Mouse (Mus musculus) layer of hippocampus, postnatal 14 days (tissue): ENCODE data around the gene Sult4a1. TPM values are rescaled to one million over a fixed set of nuclear protein-coding genes. Genes with fewer than 3 reads are reported as not detected.
A peak's percentile ranks its signal among the peaks of the same experiment; 100 is the strongest.

Experiments
- DNase-seq, 2 experiments: peaks; one replicate each; pipeline ENCODE4 v3.0.0; 2021 to 2022; ENCODE audit warnings: low spot score in 2 of 2, mixed read lengths in 1 of 2
- long read RNA-seq, 2 experiments: library from polyadenylated mRNA; stranded (forward); transcript quantifications; one replicate each; pipeline ENCODE4 v2.0.0; 2021
- total RNA-seq, 2 experiments: library from RNA; stranded (reverse); gene quantifications; 2 replicates each; pipeline ENCODE4 v1.2.3; 2021

Sult4a1 gene
- total RNA-seq, result 100 to 1,000 TPM; 339 to 348 TPM
- long read RNA-seq, experiment 1, transcript Sult4a1-201 (7 exons, 2,383 nt), result major isoform, 582 of 627 reads
- long read RNA-seq, experiment 1, partial matches to known transcripts, result 10 of 627 reads
- long read RNA-seq, experiment 1, other reads (novel, unspliced or antisense), result 34 of 627 reads
- long read RNA-seq, experiment 2, transcript Sult4a1-201 (7 exons, 2,383 nt), result major isoform, 594 of 666 reads
- long read RNA-seq, experiment 2, partial matches to known transcripts, result 15 of 666 reads
- long read RNA-seq, experiment 2, other reads (novel, unspliced or antisense), result 54 of 666 reads

DNA sequence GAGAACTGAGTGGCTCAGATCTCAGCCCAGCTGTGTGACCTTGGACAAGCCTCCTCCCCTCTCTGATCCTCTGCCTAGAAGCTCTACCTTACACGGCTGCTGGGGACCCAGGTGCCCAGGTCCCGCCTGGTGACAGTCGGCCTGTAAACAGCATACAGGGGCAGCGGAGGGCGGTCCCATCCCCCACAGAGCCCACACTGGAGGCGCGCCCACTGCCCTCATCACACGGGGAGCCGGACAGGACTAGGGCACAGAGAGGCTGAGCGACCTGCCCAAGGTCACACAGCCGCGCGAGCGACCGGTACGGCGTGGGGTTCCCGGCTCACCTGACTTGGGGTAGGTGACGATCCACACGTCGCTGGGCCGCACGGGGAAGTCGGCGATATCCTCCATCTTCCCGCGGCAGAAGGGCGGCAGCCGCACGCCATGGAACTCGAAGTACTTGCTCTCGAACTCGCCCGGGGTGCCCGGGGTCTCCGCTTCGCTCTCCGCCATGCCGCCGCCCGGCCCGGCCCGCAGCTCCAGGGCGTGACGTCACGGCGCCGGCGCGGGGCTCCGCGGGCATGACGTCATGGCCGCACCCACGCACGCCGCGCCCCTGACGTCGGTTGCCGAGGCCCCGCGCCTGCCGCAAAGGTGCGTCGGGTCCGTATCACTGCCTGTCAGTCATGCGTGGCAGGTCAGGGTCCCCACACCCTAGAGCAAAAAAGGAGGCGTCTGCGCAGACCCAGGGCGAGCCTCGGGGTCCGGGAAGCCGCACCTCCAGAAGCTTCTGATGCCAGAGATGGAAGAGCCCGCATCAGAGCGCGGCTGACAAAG, at the start of gene Sult4a1:
Gene Sult4a1, minus strand, starts transcription at position 650 of the 819 bp plus-strand sequence.
- DNase-seq, result peak; percentile 53 to 70

DNA sequence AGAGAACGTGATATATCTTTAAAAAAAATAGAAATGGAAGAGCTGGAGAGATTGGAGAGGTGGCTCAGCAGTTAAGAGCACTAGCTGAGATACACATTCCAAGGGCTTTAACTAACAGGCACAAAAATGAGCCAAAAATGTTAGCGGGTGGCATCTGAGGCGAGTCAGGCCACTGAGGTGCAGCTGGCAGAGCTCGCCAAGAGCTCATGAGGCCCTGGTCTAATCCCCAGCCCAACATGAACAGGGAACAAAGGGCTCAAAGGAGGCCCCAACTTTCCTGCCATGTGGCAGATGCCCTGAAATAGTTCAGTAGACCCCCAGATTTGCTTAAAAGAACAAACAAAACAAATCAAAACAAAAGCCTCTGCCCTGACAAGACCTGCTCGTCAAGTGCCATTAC, 35.4 kb upstream of the Sult4a1 start:
- DNase-seq, result no peak

DNA sequence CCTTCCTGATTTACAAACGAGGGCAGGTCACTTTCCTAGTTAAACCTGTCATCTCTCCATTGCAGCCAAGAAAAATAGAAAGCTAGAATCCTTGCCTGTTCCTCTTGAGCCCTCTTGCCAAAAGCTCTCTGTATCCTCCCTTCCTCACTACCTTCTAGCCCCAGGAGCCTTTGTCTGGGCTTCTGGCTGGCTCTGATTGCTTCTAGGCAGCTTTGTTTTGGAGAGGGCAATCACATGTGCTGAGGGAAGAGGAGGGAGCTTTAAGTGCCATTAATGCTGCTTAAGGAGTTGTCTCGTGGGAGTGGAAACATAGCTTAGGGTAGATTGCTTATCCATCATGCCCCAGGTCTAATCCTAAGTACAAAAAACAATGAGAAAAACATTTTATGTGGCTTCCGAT, 34.6 kb upstream of the Sult4a1 start:
- DNase-seq, result no peak

DNA sequence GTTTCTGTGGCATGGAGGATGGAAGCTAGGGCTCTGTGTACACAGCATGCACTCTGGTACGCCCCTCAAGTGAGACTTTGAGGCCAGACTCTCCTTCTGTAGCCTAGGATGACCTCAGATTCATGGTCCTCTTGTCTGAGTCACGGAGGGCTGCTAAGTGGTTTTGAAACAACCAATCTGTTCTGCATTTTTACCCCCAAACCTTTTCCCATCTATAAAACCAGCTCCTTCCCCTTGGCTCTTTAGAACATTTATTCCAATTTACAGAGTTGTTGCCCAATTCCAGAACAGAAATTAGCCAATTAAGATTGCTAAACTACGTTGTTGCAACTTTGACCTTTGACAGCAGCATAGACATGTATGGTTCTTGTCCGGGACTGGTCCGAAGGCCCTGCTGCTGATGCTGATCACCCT, 34.0 kb upstream of the Sult4a1 start:
- no peak for DNase-seq

DNA sequence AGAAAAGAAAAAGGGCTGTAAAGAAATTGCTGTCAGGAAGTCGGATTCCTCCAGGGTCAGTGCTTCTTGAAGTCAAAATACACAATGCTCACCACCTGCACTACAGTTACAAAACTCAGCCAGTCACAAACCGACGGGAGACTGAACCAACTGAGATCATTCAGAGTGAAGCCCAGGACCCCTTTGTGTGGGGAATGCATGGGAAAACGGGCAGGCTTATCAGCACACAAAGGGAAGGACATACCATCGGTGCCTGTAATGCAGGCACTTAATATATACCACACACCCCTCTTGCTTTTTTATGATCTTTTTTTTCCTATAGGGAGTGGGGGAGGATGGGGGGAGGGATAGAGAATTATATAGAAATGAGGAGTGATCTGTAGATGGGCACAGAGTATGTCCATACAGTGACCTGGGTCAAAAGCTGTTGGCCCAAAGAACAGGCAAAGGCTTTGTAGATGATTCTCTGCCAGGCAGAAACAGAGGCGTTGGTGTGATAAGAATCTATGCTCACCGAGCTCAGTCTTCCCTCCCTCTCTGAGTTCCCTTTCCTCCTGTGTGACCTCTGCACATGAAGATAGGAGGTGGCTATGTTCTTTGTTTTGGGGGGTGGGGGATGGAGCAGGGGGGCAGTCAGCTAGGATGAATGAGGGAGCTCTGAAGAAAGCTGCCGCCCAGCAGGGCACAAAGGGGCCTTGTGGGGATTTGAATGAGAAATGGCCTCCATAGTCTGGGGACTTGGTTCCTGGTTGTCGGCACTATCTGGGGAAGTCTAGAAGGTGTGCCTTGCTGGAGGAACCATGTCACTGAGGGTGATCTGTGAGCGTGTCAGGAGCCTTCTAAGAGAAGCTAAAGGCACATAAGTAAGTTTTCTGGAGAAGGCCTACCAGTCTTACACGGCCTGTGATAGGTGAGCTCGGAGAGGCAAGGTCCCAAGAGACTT, 31.2 kb upstream of the Sult4a1 start:
- no peak for DNase-seq

DNA sequence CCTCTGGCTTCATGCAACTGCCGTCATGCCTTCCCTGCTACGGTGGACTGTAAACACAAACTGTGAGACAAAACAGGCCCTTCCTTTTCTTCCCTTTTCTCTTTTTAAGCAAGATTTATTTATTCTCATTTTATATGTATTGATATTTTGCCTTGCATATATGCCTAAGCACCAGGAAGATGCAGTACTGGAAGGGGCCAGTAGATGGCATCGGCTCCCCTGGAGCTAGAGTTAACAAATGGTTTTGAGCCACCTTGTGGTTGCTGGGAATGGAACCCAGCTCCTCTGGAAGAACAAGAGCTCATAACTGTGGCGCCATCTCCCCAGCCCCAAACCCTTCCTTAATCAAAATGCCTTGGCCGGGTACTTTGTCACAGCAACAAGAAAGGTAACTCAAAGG, 29.9 kb upstream of the Sult4a1 start:
- no peak for DNase-seq

DNA sequence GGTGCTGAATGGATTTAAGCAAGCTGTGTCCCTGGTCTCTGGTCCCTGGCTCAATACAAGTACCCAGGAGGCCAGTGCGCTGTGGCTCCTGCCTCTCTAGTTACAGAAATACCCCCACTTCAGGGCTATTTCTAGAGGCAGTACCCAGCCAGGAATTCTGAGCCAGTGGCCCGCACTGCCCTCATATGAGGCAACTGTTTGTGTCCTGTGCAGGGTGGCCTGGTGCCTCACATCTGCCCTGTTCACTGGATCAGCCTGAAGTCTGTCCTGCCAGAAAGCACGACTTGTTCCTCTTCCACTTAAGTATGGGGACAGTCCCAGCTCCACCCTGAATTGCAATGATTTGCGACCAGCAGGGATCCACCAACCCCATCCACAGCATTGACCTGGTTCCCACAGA, 27.9 kb upstream of the Sult4a1 start:
- DNase-seq, result no peak

DNA sequence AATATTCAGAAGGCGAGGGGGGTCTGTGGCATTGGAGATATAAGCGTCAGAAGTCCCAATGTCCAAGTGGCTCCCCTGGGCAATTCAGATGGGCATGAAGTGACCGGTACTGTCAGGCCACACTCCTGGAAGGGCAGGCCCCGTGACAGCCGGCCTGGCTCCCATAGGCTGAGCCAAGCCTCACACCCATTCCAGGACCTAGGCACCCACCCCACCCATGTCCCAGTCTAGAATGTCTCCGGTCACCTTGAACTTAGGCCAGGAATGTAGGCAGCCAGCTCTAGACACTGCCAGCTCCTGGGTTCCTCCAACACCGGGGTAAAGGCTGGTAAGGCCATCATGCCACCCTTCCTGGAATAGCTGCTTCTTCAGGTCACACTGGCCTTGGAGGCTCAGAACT, 26.4 kb upstream of the Sult4a1 start:
- DNase-seq, result no peak

DNA sequence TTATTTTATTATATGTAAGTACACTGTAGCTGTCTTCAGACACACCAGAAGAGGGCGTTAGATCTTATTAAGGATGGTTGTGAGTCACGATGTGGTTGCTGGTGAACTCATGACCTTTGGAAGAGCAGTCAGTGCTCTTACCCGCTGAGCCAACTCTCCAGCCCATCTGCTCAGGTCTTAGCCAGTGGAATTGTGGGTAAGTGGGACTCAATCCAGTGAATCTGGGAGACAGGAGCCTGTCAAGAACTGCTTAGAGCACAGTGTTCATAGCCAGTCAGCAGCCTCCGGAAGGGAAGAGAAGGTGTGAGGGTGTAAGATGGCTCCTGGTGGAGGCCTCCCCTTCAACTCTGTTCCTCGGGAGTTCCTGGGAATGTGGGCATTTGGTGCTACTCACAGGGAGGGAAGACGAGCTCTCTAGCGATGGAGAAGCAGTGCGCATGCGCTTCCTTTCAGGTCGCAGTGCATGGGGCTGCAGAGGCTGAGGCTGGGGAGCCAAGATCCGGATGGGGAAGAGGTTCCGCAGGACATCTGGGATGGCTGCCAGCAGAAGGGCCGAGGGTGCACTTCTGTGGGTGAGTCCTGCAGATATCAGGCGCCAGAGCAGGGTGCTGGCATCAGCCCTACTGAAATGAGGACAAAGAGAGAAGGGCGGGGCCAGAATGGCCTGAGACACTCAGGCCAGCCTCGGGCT, 25.7 kb upstream of the Sult4a1 start:
- no peak for DNase-seq

DNA sequence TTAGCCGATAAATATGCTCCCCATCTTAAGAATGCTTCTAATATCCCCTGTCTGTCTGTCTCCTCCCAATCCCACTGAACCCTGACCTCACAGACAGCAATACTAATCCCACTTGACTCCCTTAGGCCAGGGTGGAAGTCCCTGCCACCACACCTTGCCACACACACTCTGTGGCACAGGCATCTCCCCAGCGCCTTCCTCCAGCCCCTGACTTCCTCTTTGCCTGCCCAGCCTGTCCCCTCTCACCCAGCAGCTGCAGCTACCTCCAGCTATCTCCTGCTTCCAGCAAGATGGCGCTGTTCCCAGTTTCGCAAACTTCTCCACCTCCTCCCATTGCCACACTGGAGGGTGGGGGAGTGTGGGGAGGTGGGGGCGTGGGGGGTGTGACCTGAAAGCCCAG, 21.3 kb upstream of the Sult4a1 start:
- no peak for DNase-seq

DNA sequence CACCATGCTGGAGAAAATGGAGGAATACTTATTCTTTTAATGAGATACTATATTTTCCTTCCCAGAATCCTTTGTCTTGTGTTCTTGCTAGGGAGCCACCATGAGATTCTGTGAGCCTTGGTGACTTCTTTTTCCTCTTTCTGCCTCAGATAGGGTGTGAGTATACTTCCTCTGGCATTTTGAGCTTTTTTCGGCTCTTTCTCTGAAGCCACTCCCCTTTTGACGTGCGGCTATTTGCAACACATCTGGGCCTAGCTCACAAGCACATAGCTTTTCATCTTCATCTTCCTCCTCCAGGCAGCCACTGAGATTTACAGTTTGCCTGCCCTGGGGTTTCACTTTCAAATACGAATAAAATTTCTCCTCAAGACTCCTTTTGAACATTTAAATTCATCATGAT, 20.9 kb upstream of the Sult4a1 start:
- no peak for DNase-seq

DNA sequence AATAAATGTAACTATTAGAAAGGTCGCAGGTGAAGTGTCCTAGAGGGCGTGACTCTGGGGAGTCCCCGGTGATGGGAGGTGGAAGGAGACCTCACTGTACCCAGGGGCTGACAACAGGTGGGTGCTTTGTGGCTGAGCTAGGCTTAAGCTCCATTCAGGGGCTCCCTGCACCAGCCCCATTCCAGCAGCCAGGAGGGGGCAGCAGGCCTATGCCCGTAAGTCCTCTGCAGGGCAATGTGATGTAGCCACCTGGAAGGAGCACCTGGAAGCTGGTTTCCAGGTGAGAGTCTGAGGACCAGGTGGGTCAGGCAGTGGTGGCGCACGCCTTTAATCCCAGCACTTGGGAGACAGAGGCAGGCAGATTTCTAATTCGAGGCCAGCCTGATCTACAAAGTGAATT, 18.5 kb upstream of the Sult4a1 start:
- no peak for DNase-seq

DNA sequence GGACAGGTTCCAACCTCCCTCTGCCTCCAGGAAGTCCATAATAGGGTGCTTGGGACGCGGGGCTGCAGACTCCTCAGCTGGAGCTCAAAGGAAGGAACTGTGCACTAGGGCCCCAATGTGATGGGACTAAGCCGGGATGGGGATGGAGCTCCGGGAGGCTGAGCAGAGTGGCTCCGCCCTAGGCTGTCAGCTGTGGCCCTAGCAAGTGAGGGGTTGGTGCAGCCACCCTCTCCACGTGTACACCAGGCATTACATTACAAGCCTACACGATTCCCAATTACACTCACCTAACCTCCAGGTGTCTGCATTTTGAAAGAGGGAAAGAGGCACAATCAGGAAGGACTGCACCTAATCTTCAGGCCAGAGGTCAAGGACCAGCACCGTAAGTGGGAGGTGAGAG, 17.5 kb upstream of the Sult4a1 start, which contains the start of gene Pnpla5:
Gene Pnpla5, minus strand, starts transcription at position 101 of the 400 bp plus-strand sequence.
- DNase-seq, result no peak

DNA sequence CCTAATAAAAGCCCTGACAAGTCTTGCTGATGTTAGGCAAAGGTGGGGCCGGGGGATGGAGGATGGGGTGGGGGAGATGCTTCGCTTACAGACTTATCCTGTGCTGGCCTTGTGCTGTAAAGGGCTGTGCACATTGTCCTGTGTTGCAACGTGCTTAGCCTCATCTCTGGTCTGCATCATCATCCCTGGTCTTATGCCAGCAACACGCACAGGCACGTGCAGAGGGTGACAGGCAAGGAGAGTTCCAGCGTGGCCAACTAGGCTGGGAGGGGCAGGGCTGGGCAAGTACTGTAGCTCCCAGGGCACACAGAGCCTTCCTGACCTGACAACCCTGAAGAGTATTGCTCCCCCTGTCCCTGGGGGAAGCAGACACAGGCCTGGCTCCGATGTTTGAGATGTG, 15.5 kb upstream of the Sult4a1 start:
- DNase-seq, result no peak

DNA sequence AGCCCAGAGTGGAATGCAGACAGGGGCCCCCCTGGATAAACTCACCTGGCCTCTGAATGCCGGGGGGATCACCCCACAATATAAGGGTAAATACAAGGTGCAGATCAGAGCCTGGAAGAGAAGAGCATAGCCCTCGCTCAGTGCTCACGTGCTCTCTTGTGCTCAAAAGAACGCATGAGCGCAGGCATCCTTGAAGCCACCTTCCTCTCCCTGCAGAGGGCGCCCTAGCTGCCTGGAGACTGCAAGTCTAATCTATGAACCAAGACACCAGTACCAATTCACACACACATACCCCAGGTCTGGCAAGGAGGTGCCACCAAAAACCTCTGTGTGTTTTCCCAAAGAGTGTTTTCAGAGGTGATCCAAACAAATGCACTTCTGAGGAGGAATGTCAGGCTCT, 15.1 kb upstream of the Sult4a1 start:
- DNase-seq, result no peak

DNA sequence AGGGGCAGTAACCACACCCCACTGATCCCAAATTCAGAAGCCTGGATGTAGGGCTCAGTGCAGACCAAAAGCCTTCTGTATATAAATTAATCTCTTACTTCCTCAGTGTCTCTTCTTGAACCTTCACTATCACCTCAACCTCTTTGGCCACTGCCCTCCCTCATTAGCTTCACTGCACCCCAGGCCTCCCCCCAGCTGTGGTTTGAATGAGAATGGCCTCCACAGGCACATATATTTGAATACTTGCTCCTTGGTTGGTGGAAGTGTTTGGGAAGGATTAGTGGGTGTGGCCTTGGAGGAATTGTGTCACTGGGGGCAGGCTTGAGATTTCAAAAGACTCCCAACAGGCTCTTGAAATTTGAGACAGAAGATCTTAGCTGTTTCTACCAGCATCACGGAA, 10.9 kb upstream of the Sult4a1 start:
- no peak for DNase-seq

DNA sequence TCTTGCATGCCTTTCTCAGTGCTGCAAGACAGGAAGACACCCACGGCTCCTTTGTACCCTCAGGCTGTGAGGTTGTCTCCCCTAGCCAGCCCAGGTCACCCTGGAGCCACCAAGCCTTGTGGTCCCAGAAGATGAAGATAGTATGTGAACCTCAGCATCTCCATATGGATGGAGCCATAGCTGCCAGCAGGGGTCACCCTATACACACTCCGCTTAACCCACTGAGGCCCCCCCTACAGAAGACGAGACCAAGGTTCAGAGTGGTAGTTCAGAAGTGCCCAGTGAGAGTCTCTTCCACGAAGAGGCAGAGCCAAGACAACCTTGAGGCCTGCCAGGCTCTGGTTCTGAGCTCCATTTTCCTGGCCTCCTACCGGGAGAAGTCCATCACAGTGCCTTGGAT, 10.2 kb upstream of the Sult4a1 start:
- no peak for DNase-seq

DNA sequence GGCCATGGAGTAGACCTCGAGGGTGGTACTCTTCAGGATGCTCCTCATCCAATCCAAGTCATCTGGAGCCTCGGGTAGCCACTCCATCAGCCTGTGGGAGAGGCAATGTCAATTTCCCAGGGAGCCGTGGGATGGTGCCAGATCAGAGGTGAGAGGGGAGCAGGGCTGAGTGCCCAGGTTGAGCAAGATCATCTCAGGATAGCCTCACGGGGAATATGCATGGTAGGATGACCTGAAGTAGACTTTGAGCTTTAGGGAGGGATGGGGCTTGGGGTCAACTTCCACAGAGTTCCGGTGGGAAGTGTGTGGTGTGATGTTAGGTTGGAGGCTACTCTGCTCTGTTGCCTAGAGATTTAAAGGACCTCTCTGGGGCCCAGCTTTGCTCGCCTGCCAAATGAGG, 8.3 kb upstream of the Sult4a1 start:
- DNase-seq, result no peak

DNA sequence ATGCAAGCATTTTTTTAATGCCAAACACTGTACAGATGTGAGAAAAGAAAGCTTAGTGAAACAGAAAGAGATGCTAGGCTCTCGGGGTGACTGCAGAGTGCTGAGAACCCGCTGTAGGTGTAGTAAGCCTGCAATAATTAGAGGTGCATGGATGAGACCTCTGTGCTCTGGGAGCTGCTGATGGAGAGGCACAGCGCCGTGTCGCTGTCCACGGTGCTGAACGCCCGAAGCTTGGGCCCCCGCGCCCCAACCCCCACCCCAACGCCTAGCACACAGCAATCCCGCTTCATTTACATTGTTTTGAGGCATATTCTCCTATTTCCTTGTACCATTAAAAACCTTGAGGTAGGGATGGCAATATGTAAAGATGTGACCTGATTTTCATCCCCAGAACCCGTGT, 3.3 kb upstream of the Sult4a1 start:
- no peak for DNase-seq

DNA sequence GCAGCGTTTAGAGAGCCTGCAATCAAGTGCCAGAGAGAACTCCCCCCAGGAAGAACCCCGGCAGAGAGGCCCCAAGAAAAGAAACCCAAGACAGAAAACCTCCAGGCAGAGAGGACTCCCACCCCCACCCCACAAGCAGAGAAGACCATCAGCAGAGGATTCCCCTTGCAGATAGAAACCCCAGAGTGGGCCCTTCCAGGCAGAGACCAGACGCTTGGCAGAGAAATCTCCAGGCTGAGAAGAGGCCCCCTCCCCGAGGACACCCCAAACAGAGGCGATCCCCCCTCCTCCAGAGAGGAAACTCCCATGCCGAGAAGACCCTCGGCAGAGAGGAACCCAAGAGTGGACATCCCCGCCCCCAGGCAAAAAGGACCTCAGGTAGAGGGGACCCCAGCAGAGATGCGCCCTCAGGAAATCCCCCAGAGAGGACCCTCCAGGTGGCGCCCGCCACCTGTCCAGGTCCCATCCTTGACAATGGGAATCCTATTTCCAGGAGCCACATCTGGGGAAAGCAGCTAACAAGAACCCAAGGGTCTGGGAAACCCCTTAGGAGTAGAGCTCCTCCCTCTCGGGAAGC, 458 bp upstream of the Sult4a1 start:
- DNase-seq, result peak in 1 of 2 experiments; percentile 21

DNA sequence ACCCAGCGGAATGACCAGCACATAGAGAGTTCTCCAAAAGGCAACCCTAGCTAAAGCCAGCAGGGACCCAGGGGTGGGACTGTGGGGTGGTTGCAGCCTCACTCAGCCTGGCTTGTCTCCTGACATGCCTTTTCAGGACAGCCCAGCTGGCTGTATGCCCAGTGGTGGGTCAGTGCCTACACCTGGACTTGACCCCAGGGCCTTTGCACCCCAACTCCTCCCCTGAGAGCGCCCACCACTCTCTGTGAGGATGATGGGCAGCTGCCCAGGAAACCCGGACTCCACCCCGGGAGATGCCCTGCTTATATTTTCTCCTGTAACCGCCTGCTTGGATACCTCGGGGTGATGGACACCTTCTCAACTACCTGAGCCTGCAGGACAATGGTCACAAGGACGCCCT, 928 bp downstream of the Sult4a1 start:
- DNase-seq, result no peak
